Mouse (Mus musculus): Measurements from ENCODE around the gene Cyb5d1.
"Not testable (repeated sequence)": the region's sequence is repeated elsewhere in the genome, so short reads cannot be mapped to it uniquely, and the experiment has no call there.

DNA sequence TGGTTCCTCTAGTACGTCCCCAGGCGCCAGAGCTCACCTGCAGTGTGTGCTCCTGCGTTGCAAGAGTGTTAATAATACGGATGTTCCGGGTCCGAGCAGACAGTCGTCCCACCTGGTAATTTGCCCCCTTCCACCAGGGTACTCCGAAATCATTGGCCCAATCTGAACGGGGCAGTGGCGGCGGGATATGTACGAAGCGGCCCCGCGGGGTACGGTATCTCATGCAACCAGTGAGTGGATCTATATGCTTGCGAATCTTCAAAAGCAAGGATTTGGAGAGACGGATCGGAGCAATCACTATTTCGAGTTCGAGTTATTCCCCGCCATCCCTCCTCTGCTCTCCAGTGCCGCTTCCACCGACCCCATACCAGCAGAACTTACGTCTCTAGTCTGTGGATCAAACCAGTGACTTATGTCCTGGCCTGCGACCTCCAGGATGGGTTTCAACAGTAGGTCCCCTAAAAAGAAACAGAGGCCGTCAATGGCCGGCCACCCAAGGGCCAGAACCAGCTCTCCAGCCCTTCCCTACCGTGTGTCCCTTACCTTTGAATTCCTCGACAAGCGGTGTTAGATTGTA, 752 bp downstream of the Cyb5d1 start:
- TF ChIP-seq EP300 (IDR thresholded peaks at IDR 0.05; ENCODE audit: insufficient read depth, low read depth, low read length); CTCF (IDR thresholded peaks at IDR 0.05); POLR2A (IDR thresholded peaks at IDR 0.05; ENCODE audit: insufficient read depth, low read depth, low read length): not testable (repeated sequence)

Measured in heart, adult 2 months (tissue).